ENCODE assay signal across 32 mouse cellular contexts in the genomic region with DNA sequence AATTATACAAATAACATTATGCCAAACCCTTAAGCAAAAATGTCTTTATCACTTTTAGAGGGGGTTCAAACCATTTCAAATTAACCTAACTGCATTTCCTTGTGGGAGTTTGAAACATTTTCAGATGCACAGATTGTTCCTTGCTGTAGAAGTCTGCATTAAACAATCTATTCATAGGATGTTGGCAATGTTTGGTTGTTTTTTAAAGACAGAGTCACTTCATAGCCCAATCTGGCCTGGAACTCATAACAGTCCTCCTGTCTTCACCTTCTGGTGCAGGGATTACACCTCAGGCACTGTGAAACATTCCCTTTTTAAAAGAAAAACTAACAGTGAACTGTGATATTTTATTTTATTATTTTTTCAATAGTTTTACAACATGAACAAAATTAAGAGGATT.
DNase-seq lines count a peak whose midpoint lies in the region; ATAC-seq lines count a peak whose summit lies in the region.
"Had no signal": no experiment of that assay in that cellular context is flagged by ENCODE, and none has a peak within 500 bp of the region (broad histone marks: within the 10 kb centered on the region; RNA-seq: fewer than 3 reads in every experiment).

No protein-coding gene starts in this region.

- H3K4me2 ChIP-seq in forebrain, embryonic 14.5 days (ENCODE audit: low read length), result no peak overlapping the region
- no peak overlapping the region for H3K4me2 ChIP-seq in forebrain, embryonic 11.5 days (ENCODE audit: low read depth, low read length, severe bottlenecking)
- H3K4me2 ChIP-seq: hindbrain, embryonic 15.5 days; midbrain, embryonic 13.5 days; neural tube, embryonic 13.5 days had no signal

- DNase-seq in forebrain, embryonic 14.5 days (ENCODE audit: low spot score), result peak; percentile 3
- no peak for DNase-seq in forebrain, embryonic 11.5 days (ENCODE audit: low spot score)
- peak; percentile 49 to 52 for DNase-seq in frontal cortex, adult 2 months (ENCODE audit: extremely low spot score in 1 of 2, low spot score in 1 of 2)
- DNase-seq in frontal cortex, postnatal 14 days (ENCODE audit: low spot score in 2 of 2), result no peak
- DNase-seq in left cerebral cortex, postnatal 14 days (ENCODE audit: low spot score in 2 of 2), result peak; percentile 7 to 62
- DNase-seq in left cerebral cortex, postnatal 4 days, result no peak
- peak; percentile 82 for DNase-seq in telencephalon, adult 2 months (ENCODE audit: low read depth, low spot score)
- DNase-seq in spleen, adult 18-20 months, result no peak
- DNase-seq: adrenal gland, postnatal 10 days; cerebellum, adult 18-20 months; cerebellum, postnatal 10 days; gastrocnemius, postnatal 10 days; heart, postnatal 14 days; kidney, adult 11 months; kidney, postnatal 14 days; liver; lung, adult 2 months; lung, postnatal 10 days; right cerebral cortex, postnatal 25 days; thymus, adult 2 months; thymus, postnatal 36 days had no signal

- no peak overlapping the region for H3K9ac ChIP-seq in forebrain, embryonic 14.5 days (ENCODE audit: low read length)
- H3K9ac ChIP-seq in forebrain, embryonic 11.5 days (ENCODE audit: low read length), result no peak overlapping the region
- H3K9ac ChIP-seq: hindbrain, embryonic 15.5 days; liver, embryonic 14.5 days; midbrain, embryonic 13.5 days; neural tube, embryonic 13.5 days had no signal

- H3K36me3 ChIP-seq in forebrain, embryonic 14.5 days (ENCODE audit: control insufficient read depth, insufficient read depth, low read length), result no peaks in the 10 kb centered on the region
- H3K36me3 ChIP-seq in forebrain, embryonic 11.5 days (ENCODE audit: control insufficient read depth, insufficient read depth, low read length), result no peaks in the 10 kb centered on the region
- H3K36me3 ChIP-seq: G1E; hindbrain, embryonic 10.5 days; hindbrain, embryonic 15.5 days; midbrain, embryonic 13.5 days; neural tube, embryonic 13.5 days had no signal

- intact Hi-C loops in left cerebral cortex, postnatal 14 days (cut with DNase I), result no loop called here
- intact Hi-C loops in left cerebral cortex, postnatal 4 days (cut with DNase I), result no loop called here

- no peaks in the 10 kb centered on the region for H3K27me3 ChIP-seq in forebrain, embryonic 14.5 days (replicated peaks; ENCODE audit: control insufficient read depth, insufficient read depth, low read length)
- H3K27me3 ChIP-seq in forebrain, embryonic 11.5 days (ENCODE audit: control insufficient read depth, insufficient read depth, low read length), result no peaks in the 10 kb centered on the region
- H3K27me3 ChIP-seq: hindbrain, embryonic 15.5 days; midbrain, embryonic 13.5 days; neural tube, embryonic 13.5 days; Patski had no signal

- no peak for ATAC-seq in forebrain, embryonic 14.5 days
- ATAC-seq in forebrain, embryonic 11.5 days (replicated peaks; ENCODE audit: low FRiP score), result no peak
- ATAC-seq: inflammation-experienced regulatory T-cells, adult 6 months; midbrain, embryonic 13.5 days; Patski had no signal

- no peak overlapping the region for H3K4me3 ChIP-seq in forebrain, embryonic 14.5 days (ENCODE audit: low read depth, low read length)
- no peak overlapping the region for H3K4me3 ChIP-seq in forebrain, embryonic 11.5 days (ENCODE audit: low read depth, low read length)
- H3K4me3 ChIP-seq: erythroblast, embryonic 14.5 days; hindbrain, embryonic 10.5 days; hindbrain, embryonic 15.5 days; midbrain, embryonic 13.5 days; neural tube, embryonic 13.5 days had no signal

- no peak overlapping the region for H3K27ac ChIP-seq in forebrain, embryonic 14.5 days (ENCODE audit: low read depth, low read length)
- H3K27ac ChIP-seq in forebrain, embryonic 11.5 days (ENCODE audit: low read depth, low read length), result no peak overlapping the region
- H3K27ac ChIP-seq: hindbrain, embryonic 10.5 days; hindbrain, embryonic 15.5 days; liver, embryonic 14.5 days; macrophage; midbrain, embryonic 13.5 days; neural tube, embryonic 13.5 days; stomach, postnatal 0 days had no signal

- no peaks in the 10 kb centered on the region for H3K9me3 ChIP-seq in forebrain, embryonic 14.5 days (replicated peaks; ENCODE audit: control insufficient read depth, low read length)
- no peaks in the 10 kb centered on the region for H3K9me3 ChIP-seq in forebrain, embryonic 11.5 days (ENCODE audit: control insufficient read depth, low read length)
- H3K9me3 ChIP-seq: G1E; hindbrain, embryonic 10.5 days; hindbrain, embryonic 15.5 days; midbrain, embryonic 13.5 days; neural tube, embryonic 13.5 days had no signal

- no peaks in the 10 kb centered on the region for H3K4me1 ChIP-seq in forebrain, embryonic 14.5 days (ENCODE audit: control insufficient read depth, insufficient read depth, low read length)
- H3K4me1 ChIP-seq in forebrain, embryonic 11.5 days (replicated peaks; ENCODE audit: control insufficient read depth, insufficient read depth, low read length), result no peaks in the 10 kb centered on the region
- H3K4me1 ChIP-seq: hindbrain, embryonic 10.5 days; hindbrain, embryonic 15.5 days; midbrain, embryonic 13.5 days; neural tube, embryonic 13.5 days had no signal

Comparison
In these comparisons a context has a peak if more than half of its experiments do, and no peak if none do; other contexts are left out.
1. DNase-seq: peak in forebrain, embryonic 14.5 days (single experiment), frontal cortex, adult 2 months (2 of 2), left cerebral cortex, postnatal 14 days (2 of 2) and telencephalon, adult 2 months (single experiment); none in forebrain, embryonic 11.5 days (single experiment), frontal cortex, postnatal 14 days (0 of 2), left cerebral cortex, postnatal 4 days (single experiment) and spleen, adult 18-20 months (0 of 2).